Comparison of ENCODE assay signal across 8 mouse cellular contexts in the genomic region with DNA sequence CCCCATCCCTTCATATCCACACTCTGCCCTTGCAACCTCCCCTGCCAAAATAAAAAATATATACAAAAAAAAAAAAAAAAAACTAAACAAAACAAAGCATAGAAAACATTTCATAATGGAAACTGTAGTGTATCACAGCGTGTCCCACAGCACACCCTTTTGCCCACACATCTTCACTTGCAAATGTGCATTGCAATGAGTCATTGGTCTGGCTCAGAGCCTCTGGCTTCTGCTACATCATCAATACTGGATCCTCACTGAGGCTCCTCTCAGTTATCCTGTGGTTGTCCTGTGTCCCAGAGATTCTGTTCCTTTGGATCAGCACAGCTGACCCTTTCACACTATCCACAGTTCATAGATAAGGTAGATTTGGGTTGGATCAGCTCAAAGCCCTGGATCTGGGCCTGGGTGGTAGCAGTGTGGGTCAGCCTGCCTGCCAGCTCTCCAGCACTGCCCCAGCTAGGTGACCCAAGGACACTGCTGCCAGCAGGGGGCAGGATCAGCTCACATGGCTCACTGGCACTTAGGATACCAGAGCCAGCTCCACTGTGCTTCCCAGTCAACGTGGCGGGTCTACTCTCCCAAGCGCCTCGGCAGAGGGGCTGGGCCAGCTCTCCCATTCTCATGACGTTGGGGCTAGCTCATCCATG. TPM values are rescaled to one million over a fixed set of nuclear protein-coding genes. Genes with fewer than 3 reads are reported as not detected.
DNase-seq lines count a peak whose midpoint lies in the region; ATAC-seq lines count a peak whose summit lies in the region.

No protein-coding gene starts in this region.

- H3K9me3 ChIP-seq in midbrain, embryonic 11.5 days (ENCODE audit: control insufficient read depth, low read length): no peaks in the 10 kb centered on the region
- no peaks in the 10 kb centered on the region for H3K9me3 ChIP-seq in midbrain, embryonic 16.5 days (replicated peaks; ENCODE audit: control insufficient read depth, low read length, poor library complexity, severe bottlenecking)
- H3K9me3 ChIP-seq in kidney, embryonic 15.5 days (replicated peaks): no peaks in the 10 kb centered on the region
- H3K9me3 ChIP-seq in lung, embryonic 16.5 days (ENCODE audit: control insufficient read depth, low read length): no peaks in the 10 kb centered on the region

- no peaks in the 10 kb centered on the region for H3K27me3 ChIP-seq in midbrain, embryonic 11.5 days (ENCODE audit: control insufficient read depth, insufficient read depth, low read length)
- H3K27me3 ChIP-seq in midbrain, embryonic 16.5 days (ENCODE audit: control insufficient read depth, insufficient read depth, low read depth, low read length): no peaks in the 10 kb centered on the region
- H3K27me3 ChIP-seq in kidney, embryonic 15.5 days: no peaks in the 10 kb centered on the region
- no peaks in the 10 kb centered on the region for H3K27me3 ChIP-seq in lung, embryonic 16.5 days (ENCODE audit: control insufficient read depth, insufficient read depth, low read depth, low read length)

- H3K27ac ChIP-seq in midbrain, embryonic 11.5 days (ENCODE audit: low read depth, low read length): no peak overlapping the region
- H3K27ac ChIP-seq in midbrain, embryonic 16.5 days (ENCODE audit: low read length): no peak overlapping the region
- no peak overlapping the region; the same call in 1 of the 2 replicates for H3K27ac ChIP-seq in kidney, embryonic 15.5 days
- H3K27ac ChIP-seq in lung, embryonic 16.5 days (ENCODE audit: low read length): no peak overlapping the region

- ATAC-seq in midbrain, embryonic 11.5 days (ENCODE audit: low FRiP score): peak; percentile 68
- no peak for ATAC-seq in midbrain, embryonic 16.5 days
- 0 out of 2 replicates have a peak, but pooled peaks have one; percentile 19 for ATAC-seq in kidney, embryonic 15.5 days (replicated peaks; ENCODE audit: low FRiP score)
- peak; percentile 14; the same call in 1 of the 2 replicates for ATAC-seq in lung, embryonic 16.5 days (ENCODE audit: low read depth)
- no peak for ATAC-seq in inflammation-experienced regulatory T-cells, adult 6 months

- H3K4me1 ChIP-seq in midbrain, embryonic 11.5 days (ENCODE audit: control insufficient read depth, insufficient read depth, low read length): peaks cover 16% of the 10 kb centered on the region
- 0 out of 2 replicates have a peak, but pooled peaks cover 3% of the 10 kb centered on the region for H3K4me1 ChIP-seq in midbrain, embryonic 16.5 days (ENCODE audit: control insufficient read depth, insufficient read depth, low read length)
- peaks cover 39% of the 10 kb centered on the region for H3K4me1 ChIP-seq in kidney, embryonic 15.5 days
- H3K4me1 ChIP-seq in lung, embryonic 16.5 days (replicated peaks; ENCODE audit: control insufficient read depth, insufficient read depth, low read length): peaks cover 18% of the 10 kb centered on the region

- H3K9ac ChIP-seq in midbrain, embryonic 11.5 days (ENCODE audit: low read length): no peak overlapping the region
- H3K9ac ChIP-seq in midbrain, embryonic 16.5 days (ENCODE audit: low read depth, low read length): no peak overlapping the region
- no peak overlapping the region for H3K9ac ChIP-seq in kidney, embryonic 15.5 days
- H3K9ac ChIP-seq in lung, embryonic 16.5 days (ENCODE audit: low read length): no peak overlapping the region

- no peak overlapping the region for H3K4me2 ChIP-seq in midbrain, embryonic 11.5 days
- no peak overlapping the region for H3K4me2 ChIP-seq in midbrain, embryonic 16.5 days (ENCODE audit: low read length)
- H3K4me2 ChIP-seq in kidney, embryonic 15.5 days: no peak overlapping the region
- no peak overlapping the region for H3K4me2 ChIP-seq in lung, embryonic 16.5 days (ENCODE audit: low read depth, low read length)

- WGBS in midbrain, embryonic 11.5 days: 63% methylated on average over 6 of the region's 6 CpGs
- WGBS in midbrain, embryonic 16.5 days: 66% methylated on average over 6 of the region's 6 CpGs
- WGBS in kidney, embryonic 15.5 days: 73% methylated on average over 6 of the region's 6 CpGs
- 67% methylated on average over 6 of the region's 6 CpGs for WGBS in lung, embryonic 16.5 days

- no peaks in the 10 kb centered on the region for H3K36me3 ChIP-seq in midbrain, embryonic 11.5 days (ENCODE audit: control insufficient read depth, insufficient read depth, low read length)
- H3K36me3 ChIP-seq in midbrain, embryonic 16.5 days (ENCODE audit: control insufficient read depth, insufficient read depth, low read length): no peaks in the 10 kb centered on the region
- H3K36me3 ChIP-seq in kidney, embryonic 15.5 days: no peaks in the 10 kb centered on the region
- no peaks in the 10 kb centered on the region for H3K36me3 ChIP-seq in lung, embryonic 16.5 days (ENCODE audit: control insufficient read depth, insufficient read depth, low read length)

- H3K4me3 ChIP-seq in midbrain, embryonic 11.5 days (ENCODE audit: low read depth, low read length): no peak overlapping the region
- H3K4me3 ChIP-seq in midbrain, embryonic 16.5 days (ENCODE audit: low read depth, low read length): no peak overlapping the region
- H3K4me3 ChIP-seq in kidney, embryonic 15.5 days (replicated peaks): no peak overlapping the region
- no peak overlapping the region for H3K4me3 ChIP-seq in lung, embryonic 16.5 days (ENCODE audit: low read length)

- DNase-seq in midbrain, embryonic 11.5 days (ENCODE audit: low spot score, missing footprints): no peak
- peak; percentile 92 for DNase-seq in adrenal gland, postnatal 14 days
- peak; percentile 76 for DNase-seq in gastrocnemius, postnatal 25 days
- DNase-seq in skeletal muscle tissue, adult 2 months (ENCODE audit: low read depth, low spot score): peak; percentile 69

RNA-seq across cellular contexts. Expression of a gene that starts 7.4 kb away (rescaled TPM):
- polyA plus RNA-seq in midbrain, embryonic 11.5 days (2014; fragmentation: Nextera tagmentation; extraction: Ambion mirVana): 812 and 869 TPM in 2 replicates
- polyA plus RNA-seq in midbrain, embryonic 16.5 days (2015; fragmentation: Nextera tagmentation; extraction: Ambion mirVana): 393 and 436 TPM in 2 replicates
- 490 and 493 TPM in 2 replicates for total RNA-seq in adrenal gland, postnatal 14 days (2021)
- 100 to 1,000 TPM; 238 to 268 TPM for total RNA-seq in gastrocnemius, postnatal 25 days (2021)
- polyA plus RNA-seq in kidney, embryonic 15.5 days (2015; fragmentation: Nextera tagmentation; extraction: Ambion mirVana): 647 and 670 TPM in 2 replicates
- 644 and 678 TPM in 2 replicates for polyA plus RNA-seq in lung, embryonic 16.5 days (2015; fragmentation: Nextera tagmentation; extraction: Ambion mirVana)
- 1 to 10 TPM; 2.2 to 8.3 (median 2.5) TPM for polyA plus RNA-seq in inflammation-experienced regulatory T-cells, adult 6 months (2017; shearing (Covaris generic))

Comparison
In these comparisons a context has a peak if more than half of its experiments do, and no peak if none do; other contexts are left out.
1. ATAC-seq: peak in midbrain, embryonic 11.5 days (single experiment), kidney, embryonic 15.5 days (single experiment) and lung, embryonic 16.5 days (single experiment); none in midbrain, embryonic 16.5 days (single experiment) and inflammation-experienced regulatory T-cells, adult 6 months (single experiment).
2. RNA of a gene that starts 7.4 kb away (polyA plus RNA-seq): 812 to 869 TPM in midbrain, embryonic 11.5 days, 644 to 678 TPM in lung, embryonic 16.5 days, 647 to 670 TPM in kidney, embryonic 15.5 days and 393 to 436 TPM in midbrain, embryonic 16.5 days; 2.2 to 8.3 TPM in inflammation-experienced regulatory T-cells, adult 6 months; every median in the first group is over 10 times any median in the second.